Mouse (Mus musculus): ENCODE results near the gene Nfyc. TPM values are rescaled to one million over a fixed set of nuclear protein-coding genes. Genes with fewer than 3 reads are reported as not detected.
A peak's percentile ranks its signal among the peaks of the same experiment; 100 is the strongest.

The Nfyc gene
- polyA plus RNA-seq, 1 experiment from 2014 or later, result 95.9 TPM

GRCm38 (mm10) chr4:120797985-120798725, 33.2 kb downstream of the Nfyc start:
- ATAC-seq (ENCODE audit: low FRiP score) (no peak), DNase-seq (ENCODE audit: low spot score) (no peak)
- Histone ChIP-seq H3K36me3 (replicated peaks; ENCODE audit: control insufficient read depth, insufficient read depth) (no peaks in the 10 kb centered on the region), H3K4me2 (replicated peaks) (no peak overlapping the region), H3K4me3 (replicated peaks; ENCODE audit: low read length) (no peak overlapping the region), H3K4me1 (replicated peaks; ENCODE audit: control insufficient read depth, insufficient read depth, low read length) (peaks cover 6% of the 10 kb centered on the region; the same call in 1 of the 2 replicates), H3K27ac (no peak overlapping the region), H3K9ac (no peak overlapping the region), H3K27me3 (ENCODE audit: control insufficient read depth, insufficient read depth, low read length) (no peaks in the 10 kb centered on the region), H3K9me3 (ENCODE audit: control insufficient read depth, low read length) (no peaks in the 10 kb centered on the region)
- 90% methylated on average over 4 of the region's 5 CpGs for WGBS

DNA sequence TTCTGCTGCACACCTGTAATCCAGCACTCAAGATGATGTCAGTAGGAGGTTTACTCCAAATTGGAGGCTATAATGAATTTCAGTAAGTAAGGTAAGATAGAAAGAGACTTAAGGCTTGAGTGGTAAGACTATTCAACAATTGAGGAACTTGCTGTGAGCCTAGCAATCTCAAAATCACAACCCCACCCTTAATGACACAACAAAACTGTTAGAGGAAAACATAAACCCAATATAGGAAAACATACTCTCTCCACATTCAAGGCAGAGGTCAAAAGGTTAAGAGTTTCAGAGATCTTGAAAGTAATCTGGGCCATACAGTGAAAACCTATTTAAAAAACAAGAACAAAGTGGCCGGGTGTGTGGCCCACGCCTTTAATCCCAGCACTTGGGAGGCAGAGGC, 34.7 kb downstream of the Nfyc start:
- no peaks in the 10 kb centered on the region for H3K36me3 ChIP-seq (replicated peaks; ENCODE audit: control insufficient read depth, insufficient read depth)
- 94% methylated on average over 2 of the region's 2 CpGs for WGBS
- no peak for DNase-seq (ENCODE audit: low spot score)

GRCm38 (mm10) chr4:120795646-120796045, 35.7 kb downstream of the Nfyc start:
- 89% methylated on average over 1 of the region's 1 CpGs for WGBS
- no peak for ATAC-seq (ENCODE audit: low FRiP score)

More for the DNA sequence above, 34.7 kb downstream of the Nfyc start:
- no peak for ATAC-seq (ENCODE audit: low FRiP score)
- no peaks in the 10 kb centered on the region for H3K27me3 ChIP-seq (ENCODE audit: control insufficient read depth, insufficient read depth, low read length)
- no peak overlapping the region for H3K9ac ChIP-seq
- H3K4me3 ChIP-seq (replicated peaks; ENCODE audit: low read length), result no peak overlapping the region
- no peak overlapping the region for H3K27ac ChIP-seq
- no peak overlapping the region for H3K4me2 ChIP-seq (replicated peaks)
- peaks cover 6% of the 10 kb centered on the region; the same call in 1 of the 2 replicates for H3K4me1 ChIP-seq (replicated peaks; ENCODE audit: control insufficient read depth, insufficient read depth, low read length)
- H3K9me3 ChIP-seq (ENCODE audit: control insufficient read depth, low read length), result no peaks in the 10 kb centered on the region

GRCm38 (mm10) chr4:120792918-120793317, 38.5 kb downstream of the Nfyc start:
- DNase-seq (ENCODE audit: low spot score) (no peak), ATAC-seq (ENCODE audit: low FRiP score) (no peak)
- Histone ChIP-seq H3K4me3 (replicated peaks; ENCODE audit: low read length) (no peak overlapping the region), H3K9me3 (ENCODE audit: control insufficient read depth, low read length) (no peaks in the 10 kb centered on the region), H3K9ac (no peak overlapping the region), H3K4me2 (replicated peaks) (no peak overlapping the region), H3K4me1 (replicated peaks; ENCODE audit: control insufficient read depth, insufficient read depth, low read length) (peaks cover 3% of the 10 kb centered on the region; the same call in 1 of the 2 replicates), H3K36me3 (replicated peaks; ENCODE audit: control insufficient read depth, insufficient read depth) (peaks cover 23% of the 10 kb centered on the region), H3K27me3 (ENCODE audit: control insufficient read depth, insufficient read depth, low read length) (no peaks in the 10 kb centered on the region), H3K27ac (no peak overlapping the region)
- WGBS, result 90% methylated on average over 2 of the region's 2 CpGs

More at GRCm38 (mm10) chr4:120795646-120796045, 35.7 kb downstream of the Nfyc start:
- Histone ChIP-seq H3K4me2 (replicated peaks) (no peak overlapping the region), H3K27ac (no peak overlapping the region), H3K27me3 (ENCODE audit: control insufficient read depth, insufficient read depth, low read length) (no peaks in the 10 kb centered on the region), H3K4me3 (replicated peaks; ENCODE audit: low read length) (no peak overlapping the region), H3K9me3 (ENCODE audit: control insufficient read depth, low read length) (no peaks in the 10 kb centered on the region), H3K36me3 (replicated peaks; ENCODE audit: control insufficient read depth, insufficient read depth) (no peaks in the 10 kb centered on the region), H3K9ac (no peak overlapping the region), H3K4me1 (replicated peaks; ENCODE audit: control insufficient read depth, insufficient read depth, low read length) (peaks cover 3% of the 10 kb centered on the region; the same call in 1 of the 2 replicates)
- no peak for DNase-seq (ENCODE audit: low spot score)

DNA sequence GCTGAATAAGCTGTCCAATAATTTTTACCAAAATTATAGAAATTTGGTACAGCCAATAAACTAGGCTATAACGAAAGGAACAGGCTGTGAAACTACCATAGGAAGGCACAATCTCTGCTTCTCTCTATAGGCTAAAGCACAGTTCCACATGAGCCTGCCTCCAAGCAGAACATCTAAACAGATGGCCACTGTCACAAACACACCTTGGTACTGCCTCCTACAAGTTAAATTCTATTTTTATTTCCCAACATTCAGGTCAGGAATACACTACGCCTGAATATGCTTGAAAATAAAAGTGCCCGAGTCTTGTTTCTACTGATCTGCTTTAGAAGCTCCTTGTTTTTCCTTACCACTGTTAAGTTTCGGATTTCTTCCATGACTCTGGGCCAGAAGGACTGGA, 41.3 kb downstream of the Nfyc start:
- H3K4me2 ChIP-seq (replicated peaks), result no peak overlapping the region
- no peaks in the 10 kb centered on the region for H3K27me3 ChIP-seq (ENCODE audit: control insufficient read depth, insufficient read depth, low read length)
- H3K9me3 ChIP-seq (ENCODE audit: control insufficient read depth, low read length), result no peaks in the 10 kb centered on the region
- no peak overlapping the region for H3K27ac ChIP-seq
- no peak overlapping the region for H3K9ac ChIP-seq
- no peak overlapping the region for H3K4me3 ChIP-seq (replicated peaks; ENCODE audit: low read length)
- peaks cover 3% of the 10 kb centered on the region; the same call in 1 of the 2 replicates for H3K4me1 ChIP-seq (replicated peaks; ENCODE audit: control insufficient read depth, insufficient read depth, low read length)
- 97% methylated on average over 4 of the region's 4 CpGs for WGBS
- no peak for ATAC-seq (ENCODE audit: low FRiP score)
- H3K36me3 ChIP-seq (replicated peaks; ENCODE audit: control insufficient read depth, insufficient read depth), result peaks cover 40% of the 10 kb centered on the region
- DNase-seq (ENCODE audit: low spot score), result no peak

GRCm38 (mm10) chr4:120755801-120756200, 75.6 kb downstream of the Nfyc start:
- DNase-seq (ENCODE audit: low spot score) (no peak), ATAC-seq (ENCODE audit: low FRiP score) (no peak)
- H3K27me3 ChIP-seq (ENCODE audit: control insufficient read depth, insufficient read depth, low read length), result peaks cover 3% of the 10 kb centered on the region; the same call in 1 of the 2 replicates
- WGBS, result 52% methylated on average over 5 of the region's 5 CpGs
- no peak overlapping the region for H3K9ac ChIP-seq
- H3K4me1 ChIP-seq (replicated peaks; ENCODE audit: control insufficient read depth, insufficient read depth, low read length), result no peaks in the 10 kb centered on the region
- H3K36me3 ChIP-seq (replicated peaks; ENCODE audit: control insufficient read depth, insufficient read depth), result peaks cover 43% of the 10 kb centered on the region
- no peak overlapping the region for H3K4me3 ChIP-seq (replicated peaks; ENCODE audit: low read length)
- H3K4me2 ChIP-seq (replicated peaks), result no peak overlapping the region
- no peak overlapping the region for H3K27ac ChIP-seq
- no peaks in the 10 kb centered on the region for H3K9me3 ChIP-seq (ENCODE audit: control insufficient read depth, low read length)

DNA sequence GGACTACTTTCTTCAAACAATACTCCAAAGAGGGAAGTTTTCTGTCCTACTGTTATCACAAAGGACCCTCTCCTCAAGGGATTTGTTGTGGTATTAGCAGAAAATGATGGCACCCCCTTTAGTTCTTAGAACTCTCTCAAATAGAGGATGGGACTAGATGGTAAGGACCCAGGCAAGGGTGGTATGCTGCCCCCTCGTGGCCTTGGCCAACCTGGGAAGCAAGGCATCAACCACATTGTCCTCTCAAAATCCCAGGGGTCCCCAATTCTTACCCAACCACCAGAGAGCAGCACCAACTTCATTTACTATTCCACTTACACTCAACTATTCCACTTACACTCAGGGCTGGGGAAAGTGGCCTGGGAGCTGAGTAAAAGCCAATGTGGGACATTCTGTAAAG, 76.1 kb downstream of the Nfyc start:
- Histone ChIP-seq H3K9me3 (ENCODE audit: control insufficient read depth, low read length) (no peaks in the 10 kb centered on the region), H3K36me3 (replicated peaks; ENCODE audit: control insufficient read depth, insufficient read depth) (peaks cover 38% of the 10 kb centered on the region), H3K27me3 (ENCODE audit: control insufficient read depth, insufficient read depth, low read length) (peaks cover 5% of the 10 kb centered on the region), H3K9ac (no peak overlapping the region), H3K4me2 (replicated peaks) (no peak overlapping the region), H3K4me1 (replicated peaks; ENCODE audit: control insufficient read depth, insufficient read depth, low read length) (no peaks in the 10 kb centered on the region), H3K4me3 (replicated peaks; ENCODE audit: low read length) (no peak overlapping the region), H3K27ac (no peak overlapping the region)
- 3% methylated on average over 1 of the region's 1 CpGs for WGBS
- ATAC-seq (ENCODE audit: low FRiP score) (no peak), DNase-seq (ENCODE audit: low spot score) (peak; percentile 70)

- ATAC-seq (ENCODE audit: low FRiP score) (no peak), DNase-seq (ENCODE audit: low spot score) (no peak)
- H3K9me3 ChIP-seq (ENCODE audit: control insufficient read depth, low read length), result no peaks in the 10 kb centered on the region
- H3K27ac ChIP-seq, result no peak overlapping the region
- no peak overlapping the region for H3K4me3 ChIP-seq (replicated peaks; ENCODE audit: low read length)
- no peak overlapping the region for H3K4me2 ChIP-seq (replicated peaks)
- H3K36me3 ChIP-seq (replicated peaks; ENCODE audit: control insufficient read depth, insufficient read depth), result no peaks in the 10 kb centered on the region
- peaks cover 12% of the 10 kb centered on the region; the same call in 1 of the 2 replicates for H3K4me1 ChIP-seq (replicated peaks; ENCODE audit: control insufficient read depth, insufficient read depth, low read length)
- H3K9ac ChIP-seq, result no peak overlapping the region
- peaks cover 55% of the 10 kb centered on the region for H3K27me3 ChIP-seq (ENCODE audit: control insufficient read depth, insufficient read depth, low read length)
- WGBS, result 39% methylated on average over 2 of the region's 2 CpGs
These were observed 81.8 kb downstream of the Nfyc start for GRCm38 (mm10) chr4:120749601-120750000.

DNA sequence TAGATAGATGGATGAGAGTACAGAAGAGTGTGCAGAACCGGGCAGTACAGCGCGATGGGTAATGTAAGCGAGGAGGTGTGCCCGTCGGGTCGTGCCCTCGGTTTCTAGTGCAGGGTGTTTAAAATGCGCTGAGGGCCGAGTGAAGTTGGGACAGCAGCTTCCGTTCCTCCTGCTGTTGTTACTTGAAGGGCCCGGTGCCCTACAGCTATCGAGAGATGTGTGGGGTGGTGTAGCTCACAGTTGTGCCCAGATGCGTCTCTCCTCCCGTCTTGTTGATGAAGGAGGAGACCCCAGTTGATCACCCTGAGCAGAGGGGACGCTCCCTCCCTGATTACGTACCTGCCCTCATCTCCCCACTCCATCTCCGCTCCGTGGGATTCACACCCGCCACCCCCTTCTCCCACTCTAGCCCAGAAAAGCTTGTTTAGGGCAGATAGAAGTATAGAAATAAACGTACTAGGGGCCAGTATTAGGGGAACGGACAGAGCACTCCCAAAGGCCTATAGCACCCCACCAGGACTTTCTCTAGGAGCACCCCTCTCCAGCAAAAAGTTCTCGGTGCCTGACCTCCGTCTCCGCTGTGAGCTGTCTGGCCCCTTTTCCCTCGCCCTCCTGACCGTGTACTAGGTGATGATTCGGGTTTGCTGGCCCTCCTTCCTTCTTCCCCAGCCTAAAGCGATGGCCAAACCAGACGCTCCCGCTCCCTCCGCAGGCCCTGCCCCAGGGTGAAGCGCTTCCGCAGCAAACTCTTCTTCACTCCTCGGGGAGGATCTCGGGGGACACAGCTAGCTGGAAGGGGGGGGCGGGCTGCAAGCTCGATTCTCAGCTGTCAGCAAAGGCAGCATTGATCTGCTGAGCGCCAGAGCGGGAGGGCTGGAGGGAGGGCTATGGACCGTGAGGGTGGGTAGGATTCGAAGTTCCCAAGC, 83.2 kb downstream of the Nfyc start, which contains the start of gene Kcnq4:
Kcnq4 (minus strand) TSS at position 672 of the 926 bp plus-strand sequence.
- ATAC-seq (ENCODE audit: low FRiP score) (0 out of 2 replicates have a peak, but pooled peaks have one; percentile 5), DNase-seq (ENCODE audit: low spot score) (no peak)
- no peaks in the 10 kb centered on the region for H3K9me3 ChIP-seq (ENCODE audit: control insufficient read depth, low read length)
- 2% methylated on average over 42 of the region's 42 CpGs for WGBS
- H3K4me2 ChIP-seq (replicated peaks), result peak within 1 kb of the TSS; percentile 100
- H3K27me3 ChIP-seq (ENCODE audit: control insufficient read depth, insufficient read depth, low read length), result peaks cover 55% of the 10 kb centered on the region
- H3K27ac ChIP-seq, result no peak within 1 kb of the TSS
- no peaks in the 10 kb centered on the region for H3K36me3 ChIP-seq (replicated peaks; ENCODE audit: control insufficient read depth, insufficient read depth)
- peak within 1 kb of the TSS; percentile 70 for H3K4me3 ChIP-seq (replicated peaks; ENCODE audit: low read length)
- peaks cover 12% of the 10 kb centered on the region; the same call in 1 of the 2 replicates for H3K4me1 ChIP-seq (replicated peaks; ENCODE audit: control insufficient read depth, insufficient read depth, low read length)
- peak within 1 kb of the TSS; percentile 66 for H3K9ac ChIP-seq

All from hindbrain, embryonic 14.5 days (tissue).